Mouse (Mus musculus) megakaryocyte progenitor cell, adult 5-6 weeks (primary cell): ENCODE results near the gene Gm6268. TPM values are rescaled to one million over a fixed set of nuclear protein-coding genes. Genes with fewer than 3 reads are reported as not detected.

Source experiments
- ATAC-seq: replicated peaks from 2 replicates; pipeline ENCODE4 v1.8.0; 2016; ENCODE audit warnings: mild to moderate bottlenecking, moderate TSS enrichment, inconsistent platforms; ENCODE audit not compliant: poor library complexity
- total RNA-seq, 2 experiments: library from RNA; stranded (forward) in 1 of 2; stranded (reverse) in 1 of 2; fragments of 157-497, 149-512 nt in 1 of 2; fragments of 200-1000 nt in 1 of 2; gene quantifications; 2 replicates each; pipeline versions ENCODE4 v1.2.3 to v1.2.4; 2015 to 2017

Gene Gm6268
- total RNA-seq (2015) (not detected in 2 replicates), total RNA-seq (2017) (not detected in 2 replicates)

- no peak for ATAC-seq
Observed at GRCm38 (mm10) chrX:36400980-36401379, at the start of gene Gm6268. TSS of gene Gm6268 (plus strand) at chrX:36401280.

- ATAC-seq: no peak
Observed at GRCm38 (mm10) chrX:36352446-36352845, 48.6 kb upstream of the Gm6268 start.

- ATAC-seq: no peak
Observed at GRCm38 (mm10) chrX:36385340-36385739, 15.7 kb upstream of the Gm6268 start.

- ATAC-seq: no peak
Observed at GRCm38 (mm10) chrX:36389971-36390370, 11.1 kb upstream of the Gm6268 start.

GRCm38 (mm10) chrX:36390503-36390902, 10.6 kb upstream of the Gm6268 start:
- peak; percentile 52 for ATAC-seq

- ATAC-seq: no peak
Observed at GRCm38 (mm10) chrX:36392672-36393071, 8.4 kb upstream of the Gm6268 start.

- peak; percentile 58; the same call in 1 of the 2 replicates for ATAC-seq
Observed at GRCm38 (mm10) chrX:36393279-36393678, 7.8 kb upstream of the Gm6268 start.

GRCm38 (mm10) chrX:36402316-36402715, 1.2 kb downstream of the Gm6268 start:
- ATAC-seq: peak; percentile 71

GRCm38 (mm10) chrX:36419153-36419552, 18.1 kb downstream of the Gm6268 start:
- no peak for ATAC-seq

GRCm38 (mm10) chrX:36434993-36435392, 33.9 kb downstream of the Gm6268 start:
- peak; percentile 55; the same call in 1 of the 2 replicates for ATAC-seq

GRCm38 (mm10) chrX:36437932-36438331, 36.9 kb downstream of the Gm6268 start:
- ATAC-seq: peak; percentile 46

Other genes with a start within 250 kb of the Gm6268 start
- 0.17 TPM in 1 of 2 replicates, not detected in the other for gene Zcchc12, start 205.4 kb upstream of the Gm6268 start, total RNA-seq (2015)
- gene Zcchc12, start 205.4 kb upstream of the Gm6268 start, total RNA-seq (2017): 0.25 TPM in 1 of 2 replicates, not detected in the other
- 10.4 and 13.3 TPM in 2 replicates for gene Lonrf3, start 72.9 kb upstream of the Gm6268 start, total RNA-seq (2015)
- gene Lonrf3, start 72.9 kb upstream of the Gm6268 start, total RNA-seq (2017): 16.9 and 21.3 TPM in 2 replicates
- gene Gm14569, start 90.5 kb downstream of the Gm6268 start, total RNA-seq (2015): not detected in 2 replicates
- gene Gm14569, start 90.5 kb downstream of the Gm6268 start, total RNA-seq (2017): not detected in 2 replicates
- 59.4 and 69.0 TPM in 2 replicates for gene Pgrmc1, start 196.9 kb downstream of the Gm6268 start, total RNA-seq (2015)
- 64.1 and 64.6 TPM in 2 replicates for gene Pgrmc1, start 196.9 kb downstream of the Gm6268 start, total RNA-seq (2017)
- 1.9 and 2.3 TPM in 2 replicates for gene Akap17b, start 244.1 kb downstream of the Gm6268 start, total RNA-seq (2015)
- gene Akap17b, start 244.1 kb downstream of the Gm6268 start, total RNA-seq (2017): 5.7 TPM in 2 replicates